Mouse (Mus musculus): ENCODE data around the gene Tmem259. TPM values are rescaled to one million over a fixed set of nuclear protein-coding genes. Genes with fewer than 3 reads are reported as not detected.

Gene Tmem259
- polyA plus RNA-seq, 1 experiment: 262 TPM

- Histone ChIP-seq H3K4me3 (ENCODE audit: insufficient read depth, low read depth, low read length) (peak overlapping the region; percentile 73), H3K4me1 (ENCODE audit: control insufficient read depth, insufficient read depth, low read length) (peaks cover 16% of the 10 kb centered on the region), H3K27ac (ENCODE audit: insufficient read depth, low read depth, low read length) (peak overlapping the region; percentile 84), H3K36me3 (ENCODE audit: control insufficient read depth, insufficient read depth, low read length) (no peaks in the 10 kb centered on the region), H3K27me3 (replicated peaks; ENCODE audit: control insufficient read depth, insufficient read depth, low read length) (no peaks in the 10 kb centered on the region)
- TF ChIP-seq CTCF (conservative IDR thresholded peaks at IDR 0.05; ENCODE audit: insufficient read depth, insufficient read length, low read depth, low read length) (no peak), POLR2A (IDR thresholded peaks at IDR 0.05; ENCODE audit: low read depth, low read length) (no peak)
- no peak for DNase-seq
- WGBS: 23% methylated on average over 27 of the region's 27 CpGs
Observed at GRCm38 (mm10) chr10:79987771-79988505, 3.8 kb upstream of the Tmem259 start.

- Histone ChIP-seq H3K27ac (ENCODE audit: insufficient read depth, low read depth, low read length) (peak overlapping the region; percentile 36; the same call in 1 of the 2 replicates), H3K4me3 (ENCODE audit: insufficient read depth, low read depth, low read length) (no peak overlapping the region), H3K36me3 (ENCODE audit: control insufficient read depth, insufficient read depth, low read length) (no peaks in the 10 kb centered on the region), H3K27me3 (replicated peaks; ENCODE audit: control insufficient read depth, insufficient read depth, low read length) (no peaks in the 10 kb centered on the region), H3K4me1 (ENCODE audit: control insufficient read depth, insufficient read depth, low read length) (peaks cover 23% of the 10 kb centered on the region)
- TF ChIP-seq CTCF (conservative IDR thresholded peaks at IDR 0.05; ENCODE audit: insufficient read depth, insufficient read length, low read depth, low read length) (peak; percentile 76), POLR2A (IDR thresholded peaks at IDR 0.05; ENCODE audit: low read depth, low read length) (no peak)
- peak; percentile 89 for DNase-seq
- 8% methylated on average over 11 of the region's 11 CpGs for WGBS
Observed at GRCm38 (mm10) chr10:79986963-79987362, 2.8 kb upstream of the Tmem259 start.

GRCm38 (mm10) chr10:79986232-79986878 is 2.2 kb upstream of the Tmem259 start:
- WGBS: 15% methylated on average over 6 of the region's 6 CpGs
- Histone ChIP-seq H3K4me3 (ENCODE audit: insufficient read depth, low read depth, low read length) (peak overlapping the region; percentile 65; the same call in 1 of the 2 replicates), H3K27ac (ENCODE audit: insufficient read depth, low read depth, low read length) (peak overlapping the region; percentile 94), H3K36me3 (ENCODE audit: control insufficient read depth, insufficient read depth, low read length) (no peaks in the 10 kb centered on the region), H3K4me1 (ENCODE audit: control insufficient read depth, insufficient read depth, low read length) (peaks cover 23% of the 10 kb centered on the region), H3K27me3 (replicated peaks; ENCODE audit: control insufficient read depth, insufficient read depth, low read length) (no peaks in the 10 kb centered on the region)
- DNase-seq: peak; percentile 56
- TF ChIP-seq POLR2A (IDR thresholded peaks at IDR 0.05; ENCODE audit: low read depth, low read length) (no peak), CTCF (conservative IDR thresholded peaks at IDR 0.05; ENCODE audit: insufficient read depth, insufficient read length, low read depth, low read length) (no peak)

- peak; percentile 75 for DNase-seq
- Histone ChIP-seq H3K4me3 (ENCODE audit: insufficient read depth, low read depth, low read length) (peak overlapping the region; percentile 65), H3K27me3 (replicated peaks; ENCODE audit: control insufficient read depth, insufficient read depth, low read length) (no peaks in the 10 kb centered on the region), H3K36me3 (ENCODE audit: control insufficient read depth, insufficient read depth, low read length) (no peaks in the 10 kb centered on the region), H3K27ac (ENCODE audit: insufficient read depth, low read depth, low read length) (peak overlapping the region; percentile 94), H3K4me1 (ENCODE audit: control insufficient read depth, insufficient read depth, low read length) (peaks cover 23% of the 10 kb centered on the region)
- no peak for TF ChIP-seq CTCF (conservative IDR thresholded peaks at IDR 0.05; ENCODE audit: insufficient read depth, insufficient read length, low read depth, low read length)
- 4% methylated on average over 35 of the region's 35 CpGs for WGBS
Observed at GRCm38 (mm10) chr10:79985334-79986231, 1.5 kb upstream of the Tmem259 start.

- DNase-seq: peak; percentile 100
- Histone ChIP-seq H3K4me1 (ENCODE audit: control insufficient read depth, insufficient read depth, low read length) (peaks cover 23% of the 10 kb centered on the region), H3K27ac (ENCODE audit: insufficient read depth, low read depth, low read length) (peak overlapping the region; percentile 94), H3K27me3 (replicated peaks; ENCODE audit: control insufficient read depth, insufficient read depth, low read length) (no peaks in the 10 kb centered on the region), H3K36me3 (ENCODE audit: control insufficient read depth, insufficient read depth, low read length) (no peaks in the 10 kb centered on the region), H3K4me3 (ENCODE audit: insufficient read depth, low read depth, low read length) (peak overlapping the region; percentile 71)
- under 1% methylated on average over 22 of the region's 22 CpGs for WGBS
- no peak for TF ChIP-seq CTCF (conservative IDR thresholded peaks at IDR 0.05; ENCODE audit: insufficient read depth, insufficient read length, low read depth, low read length)
- TF ChIP-seq POLR2A (IDR thresholded peaks at IDR 0.05; ENCODE audit: low read depth, low read length): no peak
Observed at GRCm38 (mm10) chr10:79984871-79985270, 741 bp upstream of the Tmem259 start.

GRCm38 (mm10) chr10:79983670-79984069 is 460 bp downstream of the Tmem259 start:
- TF ChIP-seq CTCF (conservative IDR thresholded peaks at IDR 0.05; ENCODE audit: insufficient read depth, insufficient read length, low read depth, low read length): no peak
- TF ChIP-seq POLR2A (IDR thresholded peaks at IDR 0.05; ENCODE audit: low read depth, low read length): no peak
- peak; percentile 88 for DNase-seq
- Histone ChIP-seq H3K27me3 (replicated peaks; ENCODE audit: control insufficient read depth, insufficient read depth, low read length) (no peaks in the 10 kb centered on the region), H3K4me1 (ENCODE audit: control insufficient read depth, insufficient read depth, low read length) (peaks cover 23% of the 10 kb centered on the region), H3K36me3 (ENCODE audit: control insufficient read depth, insufficient read depth, low read length) (no peaks in the 10 kb centered on the region), H3K4me3 (ENCODE audit: insufficient read depth, low read depth, low read length) (peak overlapping the region; percentile 85), H3K27ac (ENCODE audit: insufficient read depth, low read depth, low read length) (peak overlapping the region; percentile 67)
- WGBS: 2% methylated on average over 20 of the region's 21 CpGs
